Mouse (Mus musculus): Measurements from ENCODE around the gene Cnpy1.

DNA sequence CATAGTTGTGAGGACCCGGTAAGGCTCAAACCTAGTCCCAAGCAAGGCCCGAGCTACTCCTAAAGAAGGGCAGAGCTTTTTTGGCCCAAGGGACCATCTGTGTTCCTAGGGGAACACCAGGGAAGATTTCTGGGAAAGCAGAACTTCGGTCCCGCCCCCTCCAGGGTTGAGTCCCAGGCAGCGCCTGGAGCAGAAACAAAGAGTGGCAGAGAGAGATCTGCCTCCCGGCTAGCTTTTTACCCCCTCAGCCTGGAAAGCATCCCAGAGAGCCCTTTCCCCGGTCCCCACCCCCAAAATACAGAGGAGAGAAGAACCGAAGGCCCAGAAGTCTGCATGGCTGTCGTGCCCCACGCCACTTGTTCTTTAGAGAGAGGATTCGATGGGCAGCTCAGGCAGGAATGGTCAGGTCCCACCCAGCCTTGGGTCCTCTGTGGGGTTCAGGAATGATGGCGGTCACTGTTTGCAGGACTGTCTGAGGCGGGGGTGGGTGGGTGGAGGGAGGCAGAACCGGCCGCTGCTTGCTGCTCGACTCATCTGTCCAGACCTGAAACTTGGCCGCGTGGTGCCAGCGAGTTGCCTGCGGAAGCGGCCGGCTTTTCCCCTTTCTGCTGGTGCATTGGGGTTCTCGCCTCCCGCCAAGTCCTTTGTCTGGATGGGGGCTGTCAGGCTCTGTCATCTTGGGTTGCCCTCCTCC lies 70.6 kb downstream of the Cnpy1 start:
- TF ChIP-seq CTCF (IDR thresholded peaks at IDR 0.05; ENCODE audit: borderline replicate concordance, control insufficient read depth, extremely low read depth, insufficient read depth, low read length, poor library complexity) (no peak), POLR2A (IDR thresholded peaks at IDR 0.05; ENCODE audit: control insufficient read depth, extremely low read depth, insufficient read depth, low read length, poor library complexity) (no peak)

Data from thymus, adult 2 months (tissue).